Mouse (Mus musculus) heart, embryonic 15.5 days (tissue): ENCODE data around the gene Cuzd1. TPM values are rescaled to one million over a fixed set of nuclear protein-coding genes. Genes with fewer than 3 reads are reported as not detected.

ENCODE experiments used
- polyA plus RNA-seq: library from polyadenylated mRNA; unstranded; fragments of >200 nt; fragmentation: Nextera tagmentation; extraction: Ambion mirVana; gene quantifications from 2 replicates; pipeline ENCODE4 v1.2.1, GENCODE M21; 2015

The Cuzd1 gene
- polyA plus RNA-seq, 1 experiment from 2014 or later = 0.62 TPM

Other genes with a start within 250 kb of the Cuzd1 start
- not detected in 2 replicates for gene 4933402N03Rik, start 176.0 kb downstream of the Cuzd1 start, polyA plus RNA-seq
- 0.25 and 0.30 TPM in 2 replicates for gene 5430419D17Rik, start 147.9 kb downstream of the Cuzd1 start, polyA plus RNA-seq
- gene Fam24b, start 7.2 kb upstream of the Cuzd1 start, polyA plus RNA-seq = not detected in 2 replicates
- not detected in 2 replicates for gene Fam24a, start 11.6 kb upstream of the Cuzd1 start, polyA plus RNA-seq
- gene 2310057M21Rik, start 40.5 kb upstream of the Cuzd1 start, polyA plus RNA-seq = 15.4 and 16.1 TPM in 2 replicates
- 79.6 and 84.9 TPM in 2 replicates for gene Pstk, start 48.8 kb upstream of the Cuzd1 start, polyA plus RNA-seq
- gene Ikzf5, start 88.2 kb upstream of the Cuzd1 start, polyA plus RNA-seq = 8.6 and 8.7 TPM in 2 replicates
- gene Acadsb, start 88.3 kb upstream of the Cuzd1 start, polyA plus RNA-seq = 93.0 and 94.9 TPM in 2 replicates
- not detected in 2 replicates for gene Hmx3, start 220.6 kb upstream of the Cuzd1 start, polyA plus RNA-seq
- gene Hmx2, start 226.5 kb upstream of the Cuzd1 start, polyA plus RNA-seq = 0.09 TPM in 1 of 2 replicates, not detected in the other
- gene Bub3, start 237.9 kb upstream of the Cuzd1 start, polyA plus RNA-seq = 111 and 135 TPM in 2 replicates